Mouse (Mus musculus): ENCODE results near the gene Phactr4. TPM values are rescaled to one million over a fixed set of nuclear protein-coding genes. Genes with fewer than 3 reads are reported as not detected.

The Phactr4 gene
- polyA plus RNA-seq, 1 experiment from 2014 or later = 22.2 TPM

- H3K9ac ChIP-seq (ENCODE audit: low read length) = no peak overlapping the region
- H3K36me3 ChIP-seq (ENCODE audit: control insufficient read depth, insufficient read depth, low read length) = peaks cover 19% of the 10 kb centered on the region
- H3K4me1 ChIP-seq (ENCODE audit: control insufficient read depth, insufficient read depth, low read length) = no peaks in the 10 kb centered on the region
- H3K27me3 ChIP-seq (ENCODE audit: control insufficient read depth, insufficient read depth, low read length) = no peaks in the 10 kb centered on the region
- WGBS = 86% methylated on average over 13 of the region's 13 CpGs
- no peak overlapping the region for H3K4me2 ChIP-seq
- peak; percentile 66 for DNase-seq (ENCODE audit: low spot score, missing footprints)
- no peaks in the 10 kb centered on the region for H3K9me3 ChIP-seq (ENCODE audit: control insufficient read depth, low read length)
- no peak overlapping the region for H3K4me3 ChIP-seq (ENCODE audit: low read depth, low read length)
- H3K27ac ChIP-seq (ENCODE audit: low read depth, low read length) = no peak overlapping the region
- no peak for ATAC-seq (ENCODE audit: low FRiP score)
Observed at GRCm38 (mm10) chr4:132365450-132366060, 56.7 kb downstream of the Phactr4 start.

GRCm38 (mm10) chr4:132363487-132363886 lies 58.8 kb downstream of the Phactr4 start:
- Histone ChIP-seq H3K4me3 (ENCODE audit: low read depth, low read length) (no peak overlapping the region), H3K36me3 (ENCODE audit: control insufficient read depth, insufficient read depth, low read length) (peaks cover 17% of the 10 kb centered on the region)
- 96% methylated on average over 11 of the region's 11 CpGs for WGBS

GRCm38 (mm10) chr4:132359510-132359909 lies 62.8 kb downstream of the Phactr4 start:
- peaks cover 17% of the 10 kb centered on the region for H3K36me3 ChIP-seq (ENCODE audit: control insufficient read depth, insufficient read depth, low read length)
- H3K9me3 ChIP-seq (ENCODE audit: control insufficient read depth, low read length) = no peaks in the 10 kb centered on the region
- no peaks in the 10 kb centered on the region for H3K27me3 ChIP-seq (ENCODE audit: control insufficient read depth, insufficient read depth, low read length)
- H3K4me2 ChIP-seq = no peak overlapping the region
- no peaks in the 10 kb centered on the region for H3K4me1 ChIP-seq (ENCODE audit: control insufficient read depth, insufficient read depth, low read length)
- no peak overlapping the region for H3K27ac ChIP-seq (ENCODE audit: low read depth, low read length)
- DNase-seq (ENCODE audit: low spot score, missing footprints) (peak; percentile 28), ATAC-seq (ENCODE audit: low FRiP score) (no peak)
- no peak overlapping the region for H3K9ac ChIP-seq (ENCODE audit: low read length)
- H3K4me3 ChIP-seq (ENCODE audit: low read depth, low read length) = no peak overlapping the region
- WGBS = 92% methylated on average over 3 of the region's 4 CpGs

More at GRCm38 (mm10) chr4:132363487-132363886, 58.8 kb downstream of the Phactr4 start:
- Histone ChIP-seq H3K9ac (ENCODE audit: low read length) (no peak overlapping the region), H3K4me2 (no peak overlapping the region), H3K27me3 (ENCODE audit: control insufficient read depth, insufficient read depth, low read length) (no peaks in the 10 kb centered on the region), H3K27ac (ENCODE audit: low read depth, low read length) (no peak overlapping the region), H3K4me1 (ENCODE audit: control insufficient read depth, insufficient read depth, low read length) (no peaks in the 10 kb centered on the region), H3K9me3 (ENCODE audit: control insufficient read depth, low read length) (no peaks in the 10 kb centered on the region)
- DNase-seq (ENCODE audit: low spot score, missing footprints) (peak; percentile 69), ATAC-seq (ENCODE audit: low FRiP score) (no peak)

GRCm38 (mm10) chr4:132356170-132356569 lies 66.1 kb downstream of the Phactr4 start:
- H3K36me3 ChIP-seq (ENCODE audit: control insufficient read depth, insufficient read depth, low read length) = peaks cover 14% of the 10 kb centered on the region
- WGBS = 36% methylated on average over 12 of the region's 12 CpGs

GRCm38 (mm10) chr4:132355403-132355802 lies 66.9 kb downstream of the Phactr4 start:
- no peak for DNase-seq (ENCODE audit: low spot score, missing footprints)
- no peak overlapping the region for H3K27ac ChIP-seq (ENCODE audit: low read depth, low read length)
- no peaks in the 10 kb centered on the region for H3K27me3 ChIP-seq (ENCODE audit: control insufficient read depth, insufficient read depth, low read length)
- no peak overlapping the region for H3K9ac ChIP-seq (ENCODE audit: low read length)
- peaks cover 15% of the 10 kb centered on the region for H3K36me3 ChIP-seq (ENCODE audit: control insufficient read depth, insufficient read depth, low read length)
- ATAC-seq (ENCODE audit: low FRiP score) = no peak
- H3K4me1 ChIP-seq (ENCODE audit: control insufficient read depth, insufficient read depth, low read length) = peaks cover 6% of the 10 kb centered on the region
- no peaks in the 10 kb centered on the region for H3K9me3 ChIP-seq (ENCODE audit: control insufficient read depth, low read length)
- no peak overlapping the region for H3K4me3 ChIP-seq (ENCODE audit: low read depth, low read length)
- no peak overlapping the region for H3K4me2 ChIP-seq
- WGBS = 87% methylated on average over 3 of the region's 3 CpGs

More at GRCm38 (mm10) chr4:132356170-132356569, 66.1 kb downstream of the Phactr4 start:
- H3K9ac ChIP-seq (ENCODE audit: low read length) = no peak overlapping the region
- DNase-seq (ENCODE audit: low spot score, missing footprints) (peak; percentile 85), ATAC-seq (ENCODE audit: low FRiP score) (no peak)
- H3K4me1 ChIP-seq (ENCODE audit: control insufficient read depth, insufficient read depth, low read length) = peaks cover 6% of the 10 kb centered on the region
- no peaks in the 10 kb centered on the region for H3K27me3 ChIP-seq (ENCODE audit: control insufficient read depth, insufficient read depth, low read length)
- H3K27ac ChIP-seq (ENCODE audit: low read depth, low read length) = no peak overlapping the region
- H3K4me3 ChIP-seq (ENCODE audit: low read depth, low read length) = no peak overlapping the region
- no peaks in the 10 kb centered on the region for H3K9me3 ChIP-seq (ENCODE audit: control insufficient read depth, low read length)
- H3K4me2 ChIP-seq = no peak overlapping the region

GRCm38 (mm10) chr4:132354571-132354970 lies 67.7 kb downstream of the Phactr4 start:
- 92% methylated on average over 4 of the region's 4 CpGs for WGBS
- no peak overlapping the region for H3K27ac ChIP-seq (ENCODE audit: low read depth, low read length)

GRCm38 (mm10) chr4:132353481-132353885 lies 68.8 kb downstream of the Phactr4 start, which contains the start of gene Rcc1:
TSS of gene Rcc1 (minus strand) at chr4:132353605.
- peak; percentile 98 for DNase-seq (ENCODE audit: low spot score, missing footprints)
- H3K36me3 ChIP-seq (ENCODE audit: control insufficient read depth, insufficient read depth, low read length) = peaks cover 7% of the 10 kb centered on the region
- H3K27me3 ChIP-seq (ENCODE audit: control insufficient read depth, insufficient read depth, low read length) = no peaks in the 10 kb centered on the region
- peak within 1 kb of the TSS; percentile 88 for H3K27ac ChIP-seq (ENCODE audit: low read depth, low read length)
- peak; percentile 90 for ATAC-seq (ENCODE audit: low FRiP score)
- no peaks in the 10 kb centered on the region for H3K9me3 ChIP-seq (ENCODE audit: control insufficient read depth, low read length)
- under 1% methylated on average over 31 of the region's 31 CpGs for WGBS
- H3K4me3 ChIP-seq (ENCODE audit: low read depth, low read length) = peak within 1 kb of the TSS; percentile 83
- peak within 1 kb of the TSS; percentile 84 for H3K4me2 ChIP-seq
- peak within 1 kb of the TSS; percentile 89 for H3K9ac ChIP-seq (ENCODE audit: low read length)
- H3K4me1 ChIP-seq (ENCODE audit: control insufficient read depth, insufficient read depth, low read length) = peaks cover 6% of the 10 kb centered on the region

More at GRCm38 (mm10) chr4:132354571-132354970, 67.7 kb downstream of the Phactr4 start:
- DNase-seq (ENCODE audit: low spot score, missing footprints) (no peak), ATAC-seq (ENCODE audit: low FRiP score) (no peak)
- Histone ChIP-seq H3K36me3 (ENCODE audit: control insufficient read depth, insufficient read depth, low read length) (peaks cover 10% of the 10 kb centered on the region), H3K4me2 (no peak overlapping the region), H3K9ac (ENCODE audit: low read length) (no peak overlapping the region), H3K27me3 (ENCODE audit: control insufficient read depth, insufficient read depth, low read length) (no peaks in the 10 kb centered on the region), H3K4me1 (ENCODE audit: control insufficient read depth, insufficient read depth, low read length) (peaks cover 6% of the 10 kb centered on the region), H3K4me3 (ENCODE audit: low read depth, low read length) (no peak overlapping the region), H3K9me3 (ENCODE audit: control insufficient read depth, low read length) (no peaks in the 10 kb centered on the region)

- peak overlapping the region; percentile 88 for H3K27ac ChIP-seq (ENCODE audit: low read depth, low read length)
- H3K4me3 ChIP-seq (ENCODE audit: low read depth, low read length) = peak overlapping the region; percentile 83
- H3K4me1 ChIP-seq (ENCODE audit: control insufficient read depth, insufficient read depth, low read length) = peaks cover 7% of the 10 kb centered on the region
- peak overlapping the region; percentile 89 for H3K9ac ChIP-seq (ENCODE audit: low read length)
- ATAC-seq (ENCODE audit: low FRiP score) = no peak
- H3K4me2 ChIP-seq = peak overlapping the region; percentile 84
- DNase-seq (ENCODE audit: low spot score, missing footprints) = peak; percentile 92
- H3K9me3 ChIP-seq (ENCODE audit: control insufficient read depth, low read length) = no peaks in the 10 kb centered on the region
- 0% methylated on average over 14 of the region's 14 CpGs for WGBS
- no peaks in the 10 kb centered on the region for H3K27me3 ChIP-seq (ENCODE audit: control insufficient read depth, insufficient read depth, low read length)
- H3K36me3 ChIP-seq (ENCODE audit: control insufficient read depth, insufficient read depth, low read length) = peaks cover 7% of the 10 kb centered on the region
Observed at GRCm38 (mm10) chr4:132352739-132353138, 69.5 kb downstream of the Phactr4 start.

- no peaks in the 10 kb centered on the region for H3K9me3 ChIP-seq (ENCODE audit: control insufficient read depth, low read length)
- no peak overlapping the region for H3K4me2 ChIP-seq
- ATAC-seq (ENCODE audit: low FRiP score) (no peak), DNase-seq (ENCODE audit: low spot score, missing footprints) (peak; percentile 70)
- peaks cover 9% of the 10 kb centered on the region for H3K4me1 ChIP-seq (ENCODE audit: control insufficient read depth, insufficient read depth, low read length)
- H3K27ac ChIP-seq (ENCODE audit: low read depth, low read length) = no peak overlapping the region
- no peaks in the 10 kb centered on the region for H3K27me3 ChIP-seq (ENCODE audit: control insufficient read depth, insufficient read depth, low read length)
- H3K9ac ChIP-seq (ENCODE audit: low read length) = no peak overlapping the region
- WGBS = 28% methylated on average over 1 of the region's 1 CpGs
- no peak overlapping the region for H3K4me3 ChIP-seq (ENCODE audit: low read depth, low read length)
- 0 out of 2 replicates have a peak, but pooled peaks cover 3% of the 10 kb centered on the region for H3K36me3 ChIP-seq (ENCODE audit: control insufficient read depth, insufficient read depth, low read length)
Observed at GRCm38 (mm10) chr4:132351401-132351800, 70.9 kb downstream of the Phactr4 start.
